Mouse (Mus musculus) lung, postnatal 14 days (tissue): ENCODE measurements around the gene Plcxd1.
A peak's percentile ranks its signal among the peaks of the same experiment; 100 is the strongest.
"Not testable (repeated sequence)": the region's sequence is repeated elsewhere in the genome, so short reads cannot be mapped to it uniquely, and the experiment has no call there.

Source experiments
- DNase-seq: peaks from one replicate; pipeline ENCODE4 v3.0.0; 2021

Gene Plcxd1

DNA sequence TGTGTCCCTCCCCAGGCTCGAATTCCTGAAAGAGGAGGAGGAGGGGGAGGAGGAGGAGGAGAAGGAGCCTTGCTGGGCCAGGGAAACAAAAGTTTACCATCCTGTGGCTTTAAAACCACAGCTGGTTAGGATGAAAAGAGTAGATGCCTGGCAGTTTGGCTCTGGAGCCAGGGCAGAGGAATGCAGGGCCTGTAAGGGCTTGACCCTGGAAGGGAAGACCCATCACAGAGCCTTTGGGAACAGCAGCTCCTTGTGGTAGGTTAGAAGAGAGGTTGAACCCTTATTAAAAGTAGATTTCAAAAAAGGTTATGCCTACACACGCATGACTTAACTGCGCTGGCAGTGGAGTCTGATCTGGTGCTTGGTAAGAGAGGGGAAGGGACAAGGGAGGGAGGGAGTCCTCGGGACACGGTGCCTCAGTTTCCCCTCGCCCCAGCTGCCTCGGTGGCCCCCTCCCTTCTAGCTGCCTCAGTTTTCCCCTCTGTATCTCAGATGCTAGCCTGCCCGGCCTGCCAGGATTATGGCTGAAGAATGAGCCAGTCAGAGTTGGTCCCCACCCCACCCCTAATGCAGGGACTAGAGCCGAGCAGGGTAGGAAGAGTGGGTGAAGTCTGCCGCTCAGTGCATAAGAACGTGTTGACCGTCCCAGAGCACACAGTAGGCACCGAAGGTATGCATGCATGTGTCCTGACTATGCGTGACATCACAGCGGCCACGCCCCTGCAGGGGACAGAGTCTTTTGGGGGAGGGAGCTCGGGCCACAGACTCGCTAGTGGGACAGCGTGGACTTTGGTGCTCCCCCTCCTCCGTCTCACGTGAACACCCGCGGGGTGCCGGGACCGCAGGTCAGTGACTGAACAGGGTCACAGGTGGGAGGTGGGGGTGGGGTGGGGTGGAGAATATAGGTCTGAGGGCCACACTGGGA lies at the start of gene Plcxd1:
Gene Plcxd1, plus strand, starts transcription at position 314 of the 925 bp plus-strand sequence.
- DNase-seq, result no peak

DNA sequence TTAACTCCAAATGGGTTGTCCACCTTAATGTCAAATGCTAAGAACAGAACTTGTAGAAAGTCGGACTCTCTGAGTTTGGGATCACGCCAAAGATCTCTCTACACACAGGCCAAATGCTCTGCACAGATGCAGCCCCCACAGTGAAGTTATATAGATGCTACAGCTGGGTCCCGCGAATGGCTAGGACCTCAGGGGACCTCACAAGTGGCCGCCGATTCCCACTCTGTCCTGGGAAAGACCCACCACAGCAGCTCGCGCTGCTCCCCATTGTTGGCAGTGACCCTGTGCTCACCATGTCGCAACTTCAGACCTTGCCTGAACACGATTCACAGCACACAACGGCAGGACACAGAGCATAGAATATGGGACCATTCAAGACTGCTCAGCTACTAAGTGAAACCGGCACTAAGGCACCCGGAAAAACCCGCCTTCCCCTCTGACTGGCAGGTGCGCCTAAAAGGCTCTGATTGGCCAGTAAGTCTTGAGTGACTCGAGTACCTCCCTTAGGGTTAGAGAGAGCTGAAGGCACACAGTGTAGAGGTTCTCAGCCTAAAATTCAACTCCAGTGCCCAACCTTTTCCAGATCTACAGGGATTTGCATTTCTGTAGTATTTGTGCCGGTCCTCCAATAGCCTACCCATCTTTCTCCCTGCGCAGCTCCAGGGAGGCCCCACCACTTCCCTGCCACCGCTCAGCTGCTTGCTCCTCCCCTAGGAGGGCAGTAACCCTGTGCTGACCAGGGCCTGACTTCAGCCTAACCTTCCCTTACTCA lies 41.9 kb upstream of the Plcxd1 start:
- DNase-seq, result peak; percentile 82

DNA sequence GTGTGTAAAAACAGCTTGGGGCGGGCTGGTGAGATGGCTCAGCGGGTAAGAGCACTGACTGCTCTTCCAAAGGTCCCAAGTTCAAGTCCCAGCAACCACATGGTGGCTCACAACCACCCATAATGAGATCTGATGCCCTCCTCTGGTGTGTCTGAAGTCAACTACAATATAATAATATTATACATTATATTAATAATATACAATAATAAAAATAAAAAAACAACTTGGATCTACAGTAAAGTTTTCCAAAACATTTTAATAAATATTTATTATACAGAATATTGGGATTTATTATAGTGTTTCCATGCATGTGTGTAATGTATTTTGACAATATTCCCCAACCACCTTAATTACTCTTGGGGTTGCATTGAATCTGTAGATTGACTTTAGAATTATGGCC lies 27.4 kb upstream of the Plcxd1 start, which contains the start of gene Gm17655:
Gene Gm17655, minus strand, starts transcription at position 101 of the 400 bp plus-strand sequence.
- not testable (repeated sequence) for DNase-seq

DNA sequence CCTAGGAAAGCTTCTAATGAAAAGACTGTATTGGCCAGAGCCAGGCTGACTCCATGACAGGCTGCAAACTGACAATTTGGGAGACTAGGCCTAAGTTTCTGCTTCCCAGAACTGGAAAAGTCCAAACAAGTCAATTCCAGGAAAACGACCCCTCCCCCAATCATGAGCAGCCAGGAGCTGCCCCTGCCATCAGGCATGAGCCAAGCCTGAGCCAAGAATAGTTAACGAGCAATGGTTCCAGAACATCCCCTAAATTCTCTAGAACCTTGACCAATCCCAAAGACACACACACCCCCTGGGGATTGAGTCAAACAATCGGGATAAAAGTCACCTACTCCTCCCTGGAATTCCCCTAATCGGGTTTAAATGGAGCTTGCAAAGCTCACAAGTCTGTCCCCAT lies 16.8 kb upstream of the Plcxd1 start:
- DNase-seq, result no peak

DNA sequence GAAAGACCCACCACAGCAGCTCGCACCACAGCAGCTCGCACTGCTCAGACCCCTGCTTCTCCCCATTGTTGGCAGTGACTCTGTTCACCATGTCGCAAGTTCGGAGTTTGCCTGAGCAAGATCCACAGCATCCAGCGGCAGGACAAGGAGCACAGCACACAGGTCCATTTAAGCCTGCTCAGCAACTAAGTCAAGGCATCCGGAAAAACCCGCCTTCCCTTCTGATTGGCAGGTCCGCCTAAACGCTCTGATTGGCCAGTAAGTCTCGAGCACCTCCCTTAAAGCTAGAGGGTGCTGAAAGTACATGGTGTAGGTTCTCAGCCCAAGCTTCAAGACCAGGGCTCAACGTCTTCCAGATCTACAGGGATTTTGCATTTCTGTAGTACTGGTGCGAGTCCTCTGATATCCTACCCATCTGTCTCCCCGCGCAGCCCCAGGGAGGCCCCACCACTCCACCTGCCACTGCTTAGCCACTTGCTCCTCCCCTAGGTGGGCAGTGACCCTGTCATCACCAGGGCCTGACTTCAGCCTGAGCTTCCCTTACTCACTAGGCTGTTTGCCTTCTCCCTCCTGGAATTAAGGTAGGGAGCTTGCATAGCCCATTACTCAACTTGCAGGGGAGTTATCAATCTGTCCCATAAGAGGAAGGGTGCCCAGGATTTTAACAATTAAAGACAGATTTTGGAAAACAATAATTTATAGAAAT lies 13.5 kb upstream of the Plcxd1 start:
- DNase-seq, result no peak

DNA sequence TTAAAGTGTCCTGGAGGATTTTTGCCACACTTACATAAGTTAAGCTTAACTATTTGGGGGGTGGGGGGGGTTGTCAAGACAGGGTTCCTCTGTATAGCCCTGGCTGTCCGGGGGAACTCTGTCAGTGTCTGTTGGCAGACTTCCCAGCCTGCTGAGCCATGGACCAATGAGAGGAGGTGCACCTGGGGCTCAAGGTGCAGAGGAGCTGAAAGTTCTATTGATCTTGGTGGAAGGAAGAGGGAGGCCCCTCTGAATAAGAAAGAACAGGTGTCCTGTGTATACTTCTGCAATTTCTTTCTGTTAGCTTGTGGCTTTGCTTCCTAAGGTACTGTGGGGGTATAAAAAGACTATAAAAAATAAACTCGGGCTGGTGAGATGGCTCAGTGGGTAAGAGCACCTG lies 8.2 kb upstream of the Plcxd1 start:
- no peak for DNase-seq

DNA sequence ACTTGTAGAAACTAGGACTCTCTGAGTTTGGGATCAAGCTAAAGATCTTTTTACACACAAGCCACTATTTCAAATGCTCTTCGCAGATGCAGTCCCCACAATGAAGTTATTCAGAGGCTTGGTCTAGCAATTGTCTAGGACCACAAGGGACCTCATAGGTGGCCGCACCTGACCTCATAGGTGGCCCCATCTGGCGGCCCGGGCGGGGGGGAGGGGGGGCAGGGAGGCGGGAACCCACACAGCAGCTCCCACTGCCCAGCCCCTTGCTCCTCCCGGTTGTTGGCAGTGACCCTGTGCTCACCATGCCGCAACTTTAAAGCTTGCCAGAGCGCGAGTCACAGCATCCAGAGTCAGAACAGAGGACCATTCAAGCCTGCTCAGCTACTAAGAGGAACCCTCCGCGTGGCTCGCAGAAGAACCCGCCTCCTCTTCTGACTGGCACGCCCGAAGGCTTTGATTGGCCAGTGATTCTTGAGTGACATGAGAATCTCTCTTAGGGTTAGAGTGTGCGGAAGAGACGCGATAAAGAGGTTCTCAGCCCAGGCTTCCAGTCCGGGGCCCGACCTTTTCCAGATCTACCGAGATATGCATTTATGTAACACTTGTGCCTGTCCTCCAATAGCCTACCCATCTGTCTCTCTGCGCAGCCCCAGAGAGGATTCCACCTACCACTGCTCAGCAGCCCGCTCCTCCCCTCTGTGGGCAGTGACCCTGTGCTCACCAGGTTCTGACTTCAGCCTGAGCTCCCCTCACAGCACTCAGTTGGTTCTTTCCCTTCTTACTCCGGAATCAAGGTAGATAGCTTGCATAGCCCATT lies 5.5 kb upstream of the Plcxd1 start, which contains the start of gene Gm35315:
Gene Gm35315, minus strand, starts transcription at position 391 of the 817 bp plus-strand sequence.
- DNase-seq, result peak; percentile 85

DNA sequence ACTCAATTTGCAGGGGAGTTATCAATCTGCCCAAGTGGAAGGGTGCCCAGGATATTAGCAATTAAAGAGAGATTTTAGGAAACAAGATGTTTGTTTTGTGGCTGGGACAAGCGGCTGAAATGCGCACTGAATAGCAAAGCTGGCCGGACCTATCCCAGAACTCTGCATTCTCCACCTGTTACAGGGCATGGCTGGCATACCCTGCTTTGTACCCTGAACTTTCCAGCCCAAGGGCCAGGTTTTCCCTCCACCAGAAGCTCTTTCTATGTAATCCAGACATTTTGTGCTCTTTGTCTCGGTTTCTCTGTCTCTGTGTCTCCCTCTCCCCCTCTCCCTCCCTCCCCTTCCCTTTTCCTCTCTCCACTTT lies 4.9 kb upstream of the Plcxd1 start:
- DNase-seq, result no peak

DNA sequence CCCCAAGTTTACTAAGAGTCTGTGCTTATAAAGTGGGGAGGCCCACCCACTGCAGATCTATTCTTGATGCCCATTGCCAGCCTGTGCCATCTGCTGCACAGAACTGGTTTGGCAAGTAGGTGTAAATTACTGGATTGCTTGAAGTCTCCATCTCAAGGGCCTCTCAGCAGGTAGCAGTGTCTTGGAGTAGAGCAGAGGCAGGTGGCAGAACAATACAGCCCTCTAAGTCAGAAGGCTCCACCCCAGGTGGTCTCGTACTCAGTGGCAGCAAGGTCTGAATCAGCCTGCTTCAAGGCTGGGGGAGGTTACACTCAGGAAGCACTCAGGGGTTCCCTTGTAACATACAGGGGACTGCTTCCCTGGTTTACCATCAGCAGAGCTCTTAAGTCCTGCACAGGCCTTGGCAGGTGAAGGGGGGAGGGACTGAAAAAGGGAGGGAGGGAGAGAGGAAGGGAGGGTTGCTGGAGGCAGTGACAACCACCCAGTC lies 735 bp upstream of the Plcxd1 start:
- no peak for DNase-seq

DNA sequence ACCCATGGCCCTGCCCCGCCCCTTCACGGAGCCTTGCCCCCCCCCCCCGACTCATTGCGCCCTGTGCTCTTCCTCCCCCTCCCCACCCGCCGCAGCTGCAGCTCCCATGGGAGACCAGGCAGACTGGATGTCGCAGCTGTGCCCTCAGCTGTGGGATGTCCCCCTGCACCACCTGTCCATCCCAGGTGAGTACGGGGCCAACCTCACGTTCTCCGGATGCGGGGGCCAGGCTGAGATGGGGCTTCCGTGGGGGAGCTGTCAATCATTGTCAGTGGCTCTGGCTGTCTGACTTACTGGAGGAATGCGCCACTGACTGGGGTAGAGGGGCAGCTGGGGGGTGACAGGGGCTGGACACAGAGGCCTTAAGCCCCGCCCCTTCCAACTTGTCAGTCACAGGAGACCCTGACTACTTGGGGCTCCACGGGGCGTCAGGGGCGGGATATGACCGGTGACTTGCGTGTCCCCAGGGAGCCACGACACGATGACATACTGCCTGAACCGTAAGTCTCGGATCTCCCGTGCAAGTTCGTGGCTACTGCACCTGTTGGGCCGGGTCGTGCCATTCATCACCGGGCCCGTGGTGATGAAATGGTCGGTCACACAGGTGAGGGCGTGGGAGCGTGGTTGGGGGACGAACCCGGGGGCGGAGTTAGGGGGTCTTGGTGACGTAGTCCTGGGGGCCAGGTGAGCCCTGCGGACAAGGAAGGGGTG lies 1.3 kb downstream of the Plcxd1 start:
- no peak for DNase-seq

DNA sequence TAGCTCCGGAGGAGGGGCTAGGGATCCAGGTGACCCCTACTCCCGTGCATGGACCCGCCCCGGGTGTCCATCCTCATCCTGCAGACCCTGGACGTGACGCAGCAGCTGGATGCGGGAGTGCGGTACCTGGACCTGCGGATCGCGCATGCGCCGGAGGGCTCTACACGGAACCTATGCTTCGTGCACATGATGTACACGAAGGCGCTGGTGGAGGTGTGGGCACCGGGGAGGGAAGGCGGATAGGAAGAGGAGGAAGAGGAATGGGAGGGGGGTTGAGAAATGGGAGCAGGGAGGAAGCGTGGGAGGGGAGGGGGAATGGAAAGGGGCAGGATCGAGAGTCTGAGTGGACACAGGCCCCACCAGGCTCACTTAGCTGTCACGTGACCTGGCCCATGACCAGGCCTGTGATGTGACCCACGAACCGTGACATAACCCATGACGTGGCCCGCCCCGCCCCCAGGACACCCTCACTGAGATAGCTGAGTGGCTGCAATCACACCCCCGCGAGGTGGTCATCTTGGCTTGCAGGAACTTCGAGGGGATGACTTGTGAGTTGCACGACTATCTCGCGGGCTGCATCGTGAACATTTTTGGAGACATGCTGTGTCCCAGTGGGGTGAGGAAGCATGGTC lies 2.1 kb downstream of the Plcxd1 start:
- DNase-seq, result no peak

DNA sequence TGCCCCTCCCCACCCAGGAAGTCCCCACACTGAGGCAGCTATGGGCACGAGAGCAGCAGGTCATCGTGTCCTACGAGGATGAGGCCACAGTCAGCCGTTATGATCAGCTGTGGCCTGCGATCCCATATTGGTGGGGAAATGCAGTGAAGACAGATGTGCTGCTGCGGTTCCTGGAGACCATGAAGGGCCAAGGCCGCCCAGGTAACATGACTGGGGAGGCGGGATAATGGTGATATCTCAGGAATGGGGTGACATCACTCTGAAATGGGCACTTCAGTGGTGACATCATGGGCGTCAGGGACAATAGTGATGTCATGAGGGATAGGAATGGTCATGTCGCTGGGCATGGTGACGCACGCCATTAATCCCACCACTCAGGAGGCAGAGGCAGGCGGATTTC lies 2.7 kb downstream of the Plcxd1 start:
- no peak for DNase-seq

DNA sequence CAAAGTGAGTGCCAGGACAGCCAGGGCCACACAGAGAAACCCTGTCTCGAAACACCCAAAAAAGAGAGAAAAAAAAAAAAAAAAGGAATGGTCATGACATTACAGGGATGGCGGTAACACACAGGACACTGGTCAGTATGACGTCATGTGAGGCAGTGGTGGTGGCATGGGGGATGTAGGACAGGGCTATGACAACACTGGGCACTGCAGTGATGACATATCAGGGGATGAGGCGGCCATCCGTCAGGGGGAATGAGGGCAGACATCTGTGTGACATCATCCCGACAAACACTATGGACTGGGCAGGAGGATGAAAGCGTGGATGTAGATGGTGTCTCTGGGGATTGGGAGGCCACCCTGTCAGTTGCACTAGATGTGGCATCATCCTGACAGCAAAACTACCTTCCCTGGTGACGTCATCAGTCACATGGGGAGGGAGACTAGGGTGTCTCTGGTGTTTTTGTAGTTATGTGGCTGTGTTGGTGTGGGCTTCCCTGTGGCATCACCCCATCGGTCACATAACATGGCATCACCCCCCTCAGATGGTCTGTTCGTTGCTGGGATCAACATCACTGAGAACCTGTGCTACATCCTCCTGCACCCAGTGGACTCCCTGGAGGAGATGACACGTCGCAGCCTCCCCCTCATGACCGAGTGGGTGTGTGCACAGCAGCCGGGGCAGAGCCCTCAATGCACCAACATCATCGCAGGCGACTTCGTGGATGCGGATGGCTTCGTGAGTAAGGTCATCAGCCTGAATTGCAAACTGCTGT lies 3.3 kb downstream of the Plcxd1 start:
- DNase-seq, result no peak

DNA sequence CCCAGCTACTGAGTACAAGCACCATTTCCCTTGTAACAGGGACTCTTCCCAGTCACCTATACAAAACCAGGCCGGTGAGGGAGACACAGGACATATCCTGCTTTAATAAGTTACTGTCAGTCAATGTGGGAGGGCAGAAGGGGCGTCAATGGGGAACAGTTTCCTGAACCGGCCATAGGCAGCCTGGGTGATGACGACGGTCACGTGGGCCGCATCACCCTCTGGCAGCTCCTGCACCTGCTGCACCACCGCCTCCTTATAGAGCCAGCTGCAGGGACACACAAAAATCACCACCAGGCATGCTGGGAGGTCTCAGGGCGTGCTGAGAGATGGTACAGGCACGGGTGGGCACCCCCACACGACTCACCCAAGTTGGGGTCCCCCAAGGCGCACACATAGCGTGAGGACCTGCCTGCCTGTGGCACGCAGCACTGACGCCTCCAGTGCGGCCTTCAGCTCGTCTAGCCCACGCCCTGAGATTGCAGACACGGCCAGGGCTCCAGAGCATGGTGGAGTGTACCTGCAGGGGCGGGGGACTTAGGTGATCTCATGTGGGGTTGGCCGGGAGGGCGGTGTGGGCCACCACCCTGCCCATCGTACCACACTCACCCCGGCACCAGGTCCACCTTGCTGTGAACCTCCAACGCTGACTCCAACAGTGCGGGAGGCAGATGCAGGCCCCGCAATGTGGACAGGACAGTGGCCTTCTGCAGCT lies 4.3 kb downstream of the Plcxd1 start:
- no peak for DNase-seq

DNA sequence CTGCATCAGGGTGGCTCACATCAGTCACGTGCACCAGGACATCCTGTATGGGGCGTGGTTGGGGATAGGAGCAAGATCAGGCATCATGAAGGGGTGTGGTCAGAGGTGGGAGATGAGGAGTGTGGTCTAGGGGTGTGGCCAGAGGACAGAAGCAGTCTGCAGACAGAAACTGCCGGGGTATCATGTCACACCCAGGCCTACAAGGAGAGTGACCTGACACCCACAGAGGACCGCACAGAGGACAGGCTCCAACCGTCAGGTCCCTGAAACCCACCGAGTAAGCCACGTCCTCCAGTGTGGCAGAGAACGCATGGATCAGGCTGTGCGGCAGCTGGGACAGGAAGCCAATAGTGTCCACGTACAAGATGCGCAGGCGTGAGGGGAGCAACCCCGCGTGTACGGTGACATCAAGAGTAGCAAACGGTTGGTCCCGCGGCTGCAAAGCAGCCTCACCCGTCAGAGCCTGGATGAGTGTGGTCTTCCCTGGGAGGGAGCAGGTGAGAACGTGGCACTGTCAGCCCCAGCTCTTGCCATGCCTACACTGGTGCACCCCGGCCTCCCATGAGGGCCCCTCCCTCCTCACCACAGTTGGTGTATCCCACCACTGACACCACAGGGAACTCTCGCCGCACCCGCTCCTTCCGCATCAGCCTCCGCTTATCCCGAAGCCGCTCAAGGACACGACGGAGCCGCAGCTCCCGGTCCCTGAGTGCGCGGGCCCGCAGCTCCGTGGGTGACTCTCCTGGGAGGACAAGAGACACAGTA lies 5.0 kb downstream of the Plcxd1 start:
- no peak for DNase-seq

DNA sequence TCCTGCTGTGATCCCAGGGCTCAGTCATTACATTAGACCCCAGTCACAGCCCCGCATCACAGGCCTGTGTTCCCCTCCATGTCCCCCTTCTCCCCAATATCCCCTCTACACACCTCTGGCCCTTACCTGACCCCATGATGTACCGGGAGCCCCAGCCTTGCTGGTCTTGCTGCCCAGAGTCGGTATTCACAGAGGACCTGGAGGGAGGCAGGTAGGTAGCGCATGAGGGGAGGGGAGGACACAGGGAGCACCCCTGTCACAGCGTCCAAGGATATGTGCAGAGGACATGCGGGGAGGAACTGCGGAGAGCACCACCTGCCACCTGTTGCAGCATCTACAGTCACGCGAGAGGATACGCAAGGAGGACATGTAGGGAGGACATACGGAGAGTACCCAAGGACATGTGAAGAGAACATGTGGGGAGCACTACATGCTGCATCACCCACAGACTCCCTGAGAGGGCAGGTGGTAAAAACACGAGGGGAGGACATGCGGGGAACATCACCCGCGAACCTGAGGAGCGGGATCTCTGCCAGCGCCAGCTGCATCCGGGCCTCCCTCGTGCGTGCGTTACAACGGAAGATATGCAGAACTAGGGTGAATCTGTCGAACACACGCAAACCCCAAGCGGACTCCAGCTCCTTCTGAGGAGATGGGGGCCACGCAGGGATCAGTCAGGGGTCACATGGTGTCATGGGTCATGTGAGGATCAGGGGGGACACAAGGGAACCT lies 6.5 kb downstream of the Plcxd1 start:
- no peak for DNase-seq

DNA sequence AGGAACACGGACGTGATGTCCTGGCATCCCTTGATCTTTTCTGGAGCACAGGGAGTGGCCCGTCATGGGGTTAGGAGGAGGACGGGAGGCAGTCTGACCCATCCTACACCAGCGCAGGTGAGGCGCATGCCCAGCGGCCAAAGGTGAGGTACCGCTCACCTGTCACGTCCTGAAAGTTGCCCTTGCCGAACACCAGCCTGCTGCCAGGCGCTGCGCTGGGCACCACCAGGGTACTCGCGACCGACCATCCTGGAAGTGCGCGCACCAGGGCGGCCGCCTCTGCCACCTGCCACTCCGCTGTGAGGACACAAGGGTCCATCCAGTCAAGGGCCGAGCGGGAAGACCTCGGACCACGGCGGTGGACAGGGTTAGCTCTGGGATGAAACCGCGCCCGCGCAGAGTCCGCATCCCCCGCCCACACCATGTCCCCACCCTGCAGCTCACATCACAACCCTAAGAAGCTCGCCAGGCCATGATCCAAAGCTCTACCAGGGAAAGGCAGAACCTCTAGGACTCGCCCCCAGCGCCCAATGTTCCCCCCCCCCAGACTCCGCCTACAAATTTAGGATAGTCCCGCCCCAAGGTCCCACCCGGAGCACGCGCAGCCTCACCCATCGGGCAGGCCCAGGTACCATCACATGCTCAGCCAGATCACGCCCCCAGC lies 7.3 kb downstream of the Plcxd1 start:
- no peak for DNase-seq
